Mouse (Mus musculus) liver, adult 2 months (tissue): Measurements from ENCODE around the gene Sh2b1.

Experiments
- CTCF ChIP-seq: fragments of 200-500 bp; IDR thresholded peaks from 2 replicates; pipeline ENCODE4 v1.5.1; 2011; ENCODE audit warnings: low read depth, low read length, control low read depth
- POLR2A ChIP-seq: fragments of 200-500 bp; IDR thresholded peaks from 2 replicates; pipeline ENCODE4 v1.6.1; 2011; ENCODE audit warnings: low read length, control low read depth; ENCODE audit not compliant: insufficient read depth; ENCODE audit errors: extremely low read depth

- no peak for TF ChIP-seq POLR2A
- TF ChIP-seq CTCF, result no peak
These were observed 32.0 kb upstream of the Sh2b1 start for GRCm38 (mm10) chr7:126507126-126507778.
